Mouse (Mus musculus) intestine, embryonic 16.5 days (tissue): ENCODE measurements around the gene Mcrs1. TPM values are rescaled to one million over a fixed set of nuclear protein-coding genes. Genes with fewer than 3 reads are reported as not detected.

ENCODE experiments used
- ATAC-seq: fragments of 200-750 bp; cut with Nextera tagmentation; 2 replicates; pipeline ENCODE4 v1.8.0; 2017; ENCODE audit warnings: moderate TSS enrichment, moderate library complexity
- H3K27ac ChIP-seq: fragments of 300-500 bp; sonication (generic); 2 replicates; pipeline ENCODE4 v1.5.1; 2014; ENCODE audit warnings: mild to moderate bottlenecking, low read length
- H3K27me3 ChIP-seq: fragments of 300-500 bp; sonication (generic); replicated peaks from 2 replicates; pipeline ENCODE4 v1.6.1; 2014; ENCODE audit warnings: low read length, control low read depth, mixed read lengths; ENCODE audit not compliant: control insufficient read depth, insufficient read depth
- H3K36me3 ChIP-seq: fragments of 300-500 bp; sonication (generic); 2 replicates; pipeline ENCODE4 v1.6.1; 2014; ENCODE audit warnings: low read length, control low read depth; ENCODE audit not compliant: control insufficient read depth, insufficient read depth
- H3K4me1 ChIP-seq: fragments of 300-500 bp; sonication (generic); 2 replicates; pipeline ENCODE4 v1.6.1; 2014; ENCODE audit warnings: low read length, control low read depth, mixed read lengths; ENCODE audit not compliant: control insufficient read depth, insufficient read depth
- H3K4me2 ChIP-seq: fragments of 300-500 bp; sonication (generic); 2 replicates; pipeline ENCODE4 v1.6.1; 2014; ENCODE audit warnings: low read depth, low read length, control low read depth
- H3K4me3 ChIP-seq: fragments of 300-500 bp; sonication (generic); 2 replicates; pipeline ENCODE4 v1.5.1; 2014; ENCODE audit warnings: mild to moderate bottlenecking, low read length
- H3K9ac ChIP-seq: fragments of 300-500 bp; sonication (generic); 2 replicates; pipeline ENCODE4 v1.6.1; 2014; ENCODE audit warnings: low read depth, low read length
- H3K9me3 ChIP-seq: fragments of 300-500 bp; sonication (generic); 2 replicates; pipeline ENCODE4 v1.6.1; 2016; ENCODE audit warnings: low read length, control low read depth; ENCODE audit not compliant: control insufficient read depth
- WGBS: fragments of 180-500 bp; shearing (Covaris S2); extraction: QIAGEN DNeasy Blood & Tissue Kit; methylation state at CpG from one replicate; pipeline ENCODE4 v1.1.7; 2014; 5-methylcytosine and 5-hydroxymethylcytosine counted together
- polyA plus RNA-seq: library from polyadenylated mRNA; unstranded; fragments of >200 nt; fragmentation: Nextera tagmentation; extraction: Ambion mirVana; gene quantifications from 2 replicates; pipeline ENCODE4 v1.2.1, GENCODE M21; 2015

Mcrs1 gene
- polyA plus RNA-seq, 1 experiment from 2014 or later = 128 TPM

- no peak overlapping the region for H3K27ac ChIP-seq
- no peak overlapping the region for H3K4me2 ChIP-seq
- H3K27me3 ChIP-seq = 0 out of 2 replicates have a peak, but pooled peaks cover 2% of the 10 kb centered on the region
- H3K4me1 ChIP-seq = no peaks in the 10 kb centered on the region
- no peaks in the 10 kb centered on the region for H3K36me3 ChIP-seq
- H3K4me3 ChIP-seq = no peak overlapping the region
- 81% methylated on average over 7 of the region's 7 CpGs for WGBS
- no peak for ATAC-seq
- 0 out of 2 replicates have a peak overlapping the region, but pooled peaks have one; percentile 30 for H3K9ac ChIP-seq
- no peaks in the 10 kb centered on the region for H3K9me3 ChIP-seq
Measured at GRCm38 (mm10) chr15:99278271-99278670, 26.5 kb upstream of the Mcrs1 start.

DNA sequence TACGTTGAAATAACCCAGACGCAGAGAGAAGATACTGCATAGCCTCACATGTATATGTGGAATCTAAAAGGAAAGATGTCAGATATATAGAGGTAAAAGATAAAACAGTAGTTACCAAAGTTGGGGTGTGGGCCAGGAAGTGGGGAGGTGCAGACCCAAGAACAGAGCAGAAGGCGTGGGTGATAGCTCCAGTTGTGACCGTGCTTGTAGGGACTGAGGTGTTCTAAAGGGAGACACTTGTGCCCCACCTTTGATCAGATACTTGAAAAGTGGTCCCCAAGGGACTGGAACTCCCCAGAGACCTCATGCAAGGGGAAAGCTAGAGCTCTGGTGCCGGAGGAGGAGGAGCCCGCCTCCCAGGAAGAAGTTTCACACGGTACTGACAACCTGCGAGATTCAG is 24.3 kb upstream of the Mcrs1 start:
- H3K4me3 ChIP-seq = no peak overlapping the region
- H3K36me3 ChIP-seq = no peaks in the 10 kb centered on the region
- H3K4me2 ChIP-seq = no peak overlapping the region
- no peaks in the 10 kb centered on the region for H3K4me1 ChIP-seq
- ATAC-seq = no peak
- no peak overlapping the region for H3K9ac ChIP-seq
- 80% methylated on average over 8 of the region's 8 CpGs for WGBS
- no peak overlapping the region for H3K27ac ChIP-seq
- 0 out of 2 replicates have a peak, but pooled peaks cover 2% of the 10 kb centered on the region for H3K27me3 ChIP-seq
- no peaks in the 10 kb centered on the region for H3K9me3 ChIP-seq

DNA sequence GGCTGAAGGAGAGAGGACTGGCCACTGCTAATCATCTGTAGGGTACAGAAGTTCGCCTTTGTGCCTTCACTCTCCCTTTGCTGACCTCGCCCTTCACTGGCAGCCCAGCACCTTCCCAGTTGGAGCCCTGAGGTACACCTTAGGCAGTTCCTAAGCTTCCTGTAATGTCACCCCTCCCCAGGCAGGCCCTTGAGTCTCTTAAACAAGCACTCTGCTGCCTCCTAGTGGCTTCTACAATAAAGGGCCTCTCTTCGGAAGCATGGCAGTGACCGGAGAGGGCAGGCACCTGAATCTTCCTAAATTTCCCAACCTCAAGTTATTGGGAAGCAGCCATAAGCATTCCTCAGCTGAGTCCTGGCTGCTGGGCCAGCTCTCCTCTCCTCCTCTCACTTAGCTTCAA is 13.9 kb upstream of the Mcrs1 start:
- ATAC-seq = peak; percentile 75
- H3K9ac ChIP-seq = no peak overlapping the region
- H3K27ac ChIP-seq = no peak overlapping the region
- H3K36me3 ChIP-seq = no peaks in the 10 kb centered on the region
- H3K9me3 ChIP-seq = no peaks in the 10 kb centered on the region
- 0 out of 2 replicates have a peak, but pooled peaks cover 2% of the 10 kb centered on the region for H3K27me3 ChIP-seq
- no peaks in the 10 kb centered on the region for H3K4me1 ChIP-seq
- H3K4me2 ChIP-seq = no peak overlapping the region
- H3K4me3 ChIP-seq = no peak overlapping the region
- 9% methylated on average over 4 of the region's 4 CpGs for WGBS

DNA sequence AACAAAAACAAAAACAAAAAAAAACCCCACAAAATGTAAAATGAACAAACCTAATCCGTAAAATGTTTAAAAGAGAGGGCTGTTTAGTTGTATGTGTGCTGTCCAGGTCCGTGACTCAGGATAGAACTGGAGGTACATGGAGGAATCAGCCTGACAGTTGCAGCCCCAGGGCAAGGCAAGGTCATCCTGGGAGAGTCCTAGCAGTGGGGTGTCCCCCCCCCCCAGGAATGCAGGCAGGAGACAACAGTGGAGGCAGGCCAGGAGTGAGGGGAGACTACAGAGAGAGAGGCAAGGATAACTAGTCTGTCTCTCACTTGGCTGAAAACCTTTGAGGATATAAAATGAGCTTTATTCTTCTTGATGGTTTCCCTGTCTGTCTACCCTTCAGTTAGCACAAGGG is 12.6 kb upstream of the Mcrs1 start:
- H3K9ac ChIP-seq = peak overlapping the region; percentile 49

GRCm38 (mm10) chr15:99262702-99263101 is 10.9 kb upstream of the Mcrs1 start:
- Histone ChIP-seq H3K9ac (no peak overlapping the region), H3K4me3 (no peak overlapping the region), H3K4me1 (peaks cover 5% of the 10 kb centered on the region), H3K4me2 (no peak overlapping the region; the same call in 1 of the 2 replicates), H3K27ac (no peak overlapping the region), H3K9me3 (no peaks in the 10 kb centered on the region), H3K36me3 (no peaks in the 10 kb centered on the region), H3K27me3 (0 out of 2 replicates have a peak, but pooled peaks cover 2% of the 10 kb centered on the region)
- 50% methylated on average over 10 of the region's 10 CpGs for WGBS
- no peak for ATAC-seq

More for the DNA sequence above, 12.6 kb upstream of the Mcrs1 start:
- Histone ChIP-seq H3K4me3 (no peak overlapping the region), H3K36me3 (no peaks in the 10 kb centered on the region), H3K27me3 (0 out of 2 replicates have a peak, but pooled peaks cover 2% of the 10 kb centered on the region), H3K9me3 (no peaks in the 10 kb centered on the region), H3K4me2 (no peak overlapping the region), H3K27ac (no peak overlapping the region), H3K4me1 (peaks cover 2% of the 10 kb centered on the region)
- 77% methylated on average over 2 of the region's 2 CpGs for WGBS
- ATAC-seq = no peak

GRCm38 (mm10) chr15:99259730-99260252 is 8.0 kb upstream of the Mcrs1 start:
- H3K4me3 ChIP-seq = peak overlapping the region; percentile 17
- peak overlapping the region; percentile 36 for H3K9ac ChIP-seq
- peak overlapping the region; percentile 49 for H3K4me2 ChIP-seq
- H3K36me3 ChIP-seq = no peaks in the 10 kb centered on the region
- under 1% methylated on average over 7 of the region's 10 CpGs for WGBS
- ATAC-seq = peak; percentile 74
- H3K9me3 ChIP-seq = no peaks in the 10 kb centered on the region
- H3K4me1 ChIP-seq = peaks cover 6% of the 10 kb centered on the region
- H3K27me3 ChIP-seq = no peaks in the 10 kb centered on the region
- peak overlapping the region; percentile 66 for H3K27ac ChIP-seq

DNA sequence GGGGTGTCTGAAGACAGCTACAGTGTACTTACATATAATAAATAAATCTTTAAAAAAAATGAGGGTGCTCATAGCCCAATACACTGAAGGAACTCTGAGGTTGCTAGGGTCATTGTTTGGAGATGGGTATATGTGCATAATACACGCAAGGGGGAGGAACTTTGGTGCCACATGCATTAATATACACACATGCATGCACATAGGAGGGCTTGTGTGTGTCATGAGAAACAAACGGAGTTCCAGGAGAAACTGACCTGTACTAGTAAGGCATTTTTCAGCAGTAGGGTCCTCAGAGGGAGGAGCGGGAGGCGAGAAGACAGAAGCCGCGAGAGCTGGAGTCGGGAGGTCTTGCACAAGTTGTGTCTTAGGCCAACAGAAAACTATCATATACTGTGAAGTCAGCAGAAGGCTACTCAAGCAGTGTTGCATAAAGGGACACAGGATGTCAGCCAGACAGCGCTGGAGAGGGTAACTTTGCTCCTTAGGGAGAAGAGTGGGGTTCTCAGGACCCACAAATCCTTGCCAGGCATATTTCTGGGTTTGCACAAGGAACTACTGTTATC is 7.5 kb upstream of the Mcrs1 start:
- Histone ChIP-seq H3K4me2 (peak overlapping the region; percentile 49), H3K27me3 (no peaks in the 10 kb centered on the region), H3K4me3 (no peak overlapping the region; the same call in 1 of the 2 replicates), H3K9ac (peak overlapping the region; percentile 36), H3K9me3 (no peaks in the 10 kb centered on the region), H3K27ac (peak overlapping the region; percentile 66), H3K36me3 (no peaks in the 10 kb centered on the region), H3K4me1 (peaks cover 10% of the 10 kb centered on the region)
- ATAC-seq = peak; percentile 57
- WGBS = 57% methylated on average over 8 of the region's 8 CpGs

GRCm38 (mm10) chr15:99255241-99255749 is 3.5 kb upstream of the Mcrs1 start:
- H3K9me3 ChIP-seq = no peaks in the 10 kb centered on the region
- no peaks in the 10 kb centered on the region for H3K27me3 ChIP-seq
- no peak overlapping the region for H3K9ac ChIP-seq
- peaks cover 26% of the 10 kb centered on the region for H3K4me1 ChIP-seq
- H3K4me2 ChIP-seq = no peak overlapping the region
- H3K4me3 ChIP-seq = no peak overlapping the region
- no peaks in the 10 kb centered on the region for H3K36me3 ChIP-seq
- ATAC-seq = no peak
- no peak overlapping the region for H3K27ac ChIP-seq
- WGBS = 87% methylated on average over 6 of the region's 6 CpGs

DNA sequence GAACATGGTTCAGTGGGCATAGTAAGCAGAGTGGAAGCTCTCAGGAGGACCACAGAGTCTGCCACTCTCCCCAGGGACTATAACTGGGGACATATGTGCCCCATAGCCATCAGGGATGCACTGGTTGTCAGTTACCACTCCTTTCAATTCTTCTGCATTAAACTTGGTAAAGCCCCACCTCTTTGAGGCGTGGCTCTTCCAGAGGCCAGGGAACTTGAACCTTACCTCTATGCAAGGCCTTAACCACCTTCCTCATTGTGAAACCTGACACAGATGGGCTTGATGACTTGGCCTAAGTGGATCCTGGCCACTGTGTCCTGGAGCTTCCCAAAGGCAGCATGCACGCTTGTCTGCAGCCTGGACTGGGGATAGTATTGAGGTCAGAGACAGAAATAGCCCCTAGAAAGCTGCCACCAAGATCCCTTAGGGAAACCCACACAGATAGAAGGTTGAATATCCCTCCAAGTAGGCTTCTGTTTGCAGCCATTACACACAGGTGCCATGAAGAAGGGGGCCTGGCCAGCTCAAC is 2.8 kb upstream of the Mcrs1 start:
- no peak overlapping the region for H3K4me3 ChIP-seq
- H3K9ac ChIP-seq = no peak overlapping the region
- H3K4me1 ChIP-seq = peaks cover 28% of the 10 kb centered on the region
- ATAC-seq = 0 out of 2 replicates have a peak, but pooled peaks have one; percentile 10
- H3K27ac ChIP-seq = peak overlapping the region; percentile 45
- WGBS = 79% methylated on average over 2 of the region's 2 CpGs
- H3K4me2 ChIP-seq = no peak overlapping the region
- H3K36me3 ChIP-seq = no peaks in the 10 kb centered on the region
- no peaks in the 10 kb centered on the region for H3K27me3 ChIP-seq
- no peaks in the 10 kb centered on the region for H3K9me3 ChIP-seq
